Mouse (Mus musculus) hindbrain, postnatal 0 days (tissue): ENCODE measurements at regions not wholly inside any gene's neighbourhood (a gene's known extent, or its start where the extent isn't known, plus 50 kb on each side); places are given as distances from the start of the nearest gene placed in this dataset.

ENCODE experiments used
- ATAC-seq: fragments of 200-750 bp; cut with Nextera tagmentation; 2 replicates; pipeline ENCODE4 v1.8.0; 2017; ENCODE audit warnings: mild to moderate bottlenecking, moderate TSS enrichment, moderate library complexity
- DNase-seq: peaks from one replicate; pipeline ENCODE4 v3.0.0-alpha.2; 2015; ENCODE audit warnings: low spot score
- H3K27ac ChIP-seq: fragments of 300-500 bp; sonication (generic); 2 replicates; pipeline ENCODE4 v1.5.1; 2014; ENCODE audit warnings: mild to moderate bottlenecking
- H3K27me3 ChIP-seq: fragments of 300-500 bp; sonication (generic); 2 replicates; pipeline ENCODE4 v1.6.1; 2014; ENCODE audit warnings: low read length, mixed read lengths; ENCODE audit not compliant: insufficient read depth
- H3K36me3 ChIP-seq: fragments of 300-500 bp; sonication (generic); 2 replicates; pipeline ENCODE4 v1.6.1; 2014; ENCODE audit warnings: low read length, mixed read lengths; ENCODE audit not compliant: insufficient read depth
- H3K4me1 ChIP-seq: fragments of 300-500 bp; sonication (generic); 2 replicates; pipeline ENCODE4 v1.6.1; 2014; ENCODE audit warnings: antibody characterized with exemption, low read length, mixed read lengths; ENCODE audit not compliant: insufficient read depth
- H3K4me2 ChIP-seq: fragments of 300-500 bp; sonication (generic); 2 replicates; pipeline ENCODE4 v1.6.1; 2014; ENCODE audit warnings: low read depth, mild to moderate bottlenecking, low read length, moderate library complexity, mixed read lengths
- H3K4me3 ChIP-seq: fragments of 300-500 bp; sonication (generic); 2 replicates; pipeline ENCODE4 v1.5.1; 2014; ENCODE audit warnings: low read length
- H3K9ac ChIP-seq: fragments of 300-500 bp; sonication (generic); replicated peaks from 2 replicates; pipeline ENCODE4 v1.6.1; 2014; ENCODE audit warnings: mild to moderate bottlenecking, low read length, moderate library complexity, mixed read lengths
- H3K9me3 ChIP-seq: fragments of 300-500 bp; sonication (generic); 2 replicates; pipeline ENCODE4 v1.6.1; 2016; ENCODE audit warnings: low read length, mixed read lengths
- CTCF ChIP-seq: IDR thresholded peaks from 2 replicates; pipeline ENCODE4 v1.5.1; 2016; ENCODE audit warnings: antibody characterized with exemption, control low read depth, low read depth
- WGBS: fragments of 180-500 bp; shearing (Covaris S2); extraction: QIAGEN DNeasy Blood & Tissue Kit; methylation state at CpG from one replicate; pipeline ENCODE4 v1.1.7; 2014; 5-methylcytosine and 5-hydroxymethylcytosine counted together

DNA sequence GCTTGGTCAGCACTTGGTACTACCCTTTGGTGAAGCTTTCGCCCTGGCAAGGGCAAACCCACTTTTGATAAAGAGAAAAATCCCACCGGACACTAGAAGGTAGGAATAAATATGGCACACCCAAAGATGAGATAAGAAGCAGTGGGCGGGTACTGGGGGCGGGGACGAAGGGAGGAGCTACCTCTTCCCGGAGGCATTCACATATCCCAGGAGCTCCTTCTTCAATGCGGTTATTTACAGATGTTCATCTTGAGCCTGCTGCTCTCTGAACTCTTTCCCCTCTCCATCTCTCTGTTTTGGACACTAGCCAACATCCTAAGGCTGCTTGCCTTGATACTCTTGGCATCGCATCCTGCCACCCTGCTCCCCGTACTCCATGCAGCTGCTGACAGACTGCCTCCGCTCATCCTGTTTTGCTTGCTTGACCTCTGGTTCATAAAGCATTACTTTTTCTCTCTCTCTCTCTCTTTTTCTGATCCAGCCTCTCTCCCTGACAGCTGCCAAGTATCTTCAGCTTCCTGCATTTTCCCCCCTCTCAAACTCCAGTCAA is 104.2 kb upstream of the Mon1b start:
- Histone ChIP-seq H3K4me1 (no peaks in the 10 kb centered on the region), H3K4me3 (no peak overlapping the region), H3K9me3 (no peaks in the 10 kb centered on the region), H3K27ac (no peak overlapping the region), H3K27me3 (no peaks in the 10 kb centered on the region), H3K36me3 (no peaks in the 10 kb centered on the region), H3K9ac (no peak overlapping the region), H3K4me2 (peak overlapping the region; percentile 24; the same call in 1 of the 2 replicates)
- WGBS, result 56% methylated on average over 10 of the region's 10 CpGs
- DNase-seq, result peak; percentile 53
- ATAC-seq, result no peak
- no peak for TF ChIP-seq CTCF

DNA sequence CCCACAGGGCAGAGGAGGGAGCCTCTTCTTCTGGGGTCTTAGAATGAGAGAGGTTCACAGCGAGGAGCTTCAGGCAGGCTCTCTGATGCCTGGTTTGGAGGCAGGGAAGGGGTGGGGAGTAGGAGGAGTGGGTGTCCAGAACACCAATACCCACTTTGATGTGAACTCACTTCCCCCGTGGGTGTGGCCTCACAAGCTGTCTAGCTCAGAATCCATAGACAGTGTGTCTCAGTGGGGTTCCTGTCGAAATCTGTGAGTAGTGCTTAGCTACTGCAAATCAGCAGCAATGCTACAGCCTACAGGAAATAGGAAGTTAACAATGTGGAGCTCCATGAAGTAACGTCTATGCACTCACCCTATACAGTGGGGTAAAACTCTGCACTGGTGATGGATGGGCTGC is 102.5 kb upstream of the Mon1b start:
- no peak overlapping the region for H3K4me3 ChIP-seq
- no peaks in the 10 kb centered on the region for H3K36me3 ChIP-seq
- no peak overlapping the region for H3K9ac ChIP-seq
- H3K27ac ChIP-seq, result no peak overlapping the region
- TF ChIP-seq CTCF, result no peak
- no peaks in the 10 kb centered on the region for H3K27me3 ChIP-seq
- 39% methylated on average over 4 of the region's 4 CpGs for WGBS
- no peaks in the 10 kb centered on the region for H3K9me3 ChIP-seq
- H3K4me2 ChIP-seq, result no peak overlapping the region
- no peaks in the 10 kb centered on the region for H3K4me1 ChIP-seq
- no peak for DNase-seq
- no peak for ATAC-seq

DNA sequence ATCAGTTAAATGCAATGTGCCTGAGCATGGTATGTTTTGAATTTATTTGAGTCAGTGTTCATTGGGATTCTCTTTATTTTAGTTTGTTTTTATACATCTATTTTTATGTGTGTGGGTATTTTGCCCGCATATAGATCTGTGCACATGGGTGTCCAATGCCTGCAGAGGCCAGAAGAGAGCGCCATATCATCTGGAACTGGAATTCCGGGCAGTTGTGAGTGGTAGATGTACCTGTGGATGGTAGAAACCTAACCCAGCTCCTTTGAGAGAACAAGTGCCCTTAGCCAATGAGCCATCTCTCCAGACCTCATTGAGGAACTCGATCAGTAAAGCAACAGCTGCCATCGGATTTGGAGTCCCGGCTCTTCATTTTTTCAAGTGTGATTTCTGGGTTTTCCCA is 94.0 kb upstream of the Mon1b start:
- DNase-seq, result no peak
- Histone ChIP-seq H3K27me3 (no peaks in the 10 kb centered on the region), H3K4me2 (no peak overlapping the region), H3K27ac (no peak overlapping the region), H3K9me3 (no peaks in the 10 kb centered on the region), H3K4me3 (no peak overlapping the region), H3K36me3 (no peaks in the 10 kb centered on the region), H3K4me1 (no peaks in the 10 kb centered on the region), H3K9ac (no peak overlapping the region)
- no peak for TF ChIP-seq CTCF
- 88% methylated on average over 6 of the region's 6 CpGs for WGBS
- ATAC-seq, result no peak

DNA sequence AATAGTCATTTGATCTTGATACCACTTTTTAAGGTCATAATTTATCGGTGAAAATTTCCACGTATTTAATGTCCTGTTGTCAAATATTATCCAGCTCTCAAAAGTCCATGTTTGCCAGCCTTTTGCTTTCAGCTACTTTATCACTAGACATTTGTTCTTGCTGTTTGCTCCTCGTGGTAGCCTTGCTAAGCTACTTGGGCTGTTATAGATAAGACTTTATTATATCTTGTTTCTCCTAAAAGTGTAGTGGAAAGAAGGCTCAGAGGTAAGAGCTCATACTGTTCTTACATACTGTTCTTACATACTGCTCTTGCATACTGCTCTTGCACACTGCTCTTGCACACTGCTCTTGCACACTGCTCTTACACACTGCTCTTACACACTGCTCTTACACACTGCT is 93.3 kb upstream of the Mon1b start:
- Histone ChIP-seq H3K4me1 (no peaks in the 10 kb centered on the region), H3K36me3 (no peaks in the 10 kb centered on the region), H3K27ac (no peak overlapping the region), H3K4me2 (no peak overlapping the region), H3K9ac (no peak overlapping the region), H3K4me3 (no peak overlapping the region), H3K27me3 (no peaks in the 10 kb centered on the region), H3K9me3 (no peaks in the 10 kb centered on the region)
- DNase-seq, result no peak
- 82% methylated on average over 3 of the region's 3 CpGs for WGBS
- no peak for ATAC-seq
- TF ChIP-seq CTCF, result no peak

DNA sequence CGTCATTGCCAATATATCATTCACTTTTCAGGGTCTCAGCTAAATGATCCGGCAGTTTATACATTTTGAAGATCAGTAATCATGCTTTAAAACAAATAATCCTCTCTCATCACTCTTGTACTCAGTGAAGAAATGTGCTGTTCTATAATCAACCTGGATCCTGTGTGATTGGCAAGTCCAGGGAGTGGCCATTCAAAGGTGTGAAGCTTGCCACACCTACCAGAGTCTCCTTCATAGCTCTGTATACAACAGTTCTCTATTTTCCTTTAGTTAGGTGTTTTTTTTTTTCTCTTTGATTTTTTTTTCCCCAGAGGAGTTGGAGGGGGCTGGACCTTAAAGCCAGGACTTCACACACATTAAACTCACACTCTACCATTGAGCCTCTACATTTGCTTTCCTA is 92.7 kb upstream of the Mon1b start:
- Histone ChIP-seq H3K4me2 (no peak overlapping the region), H3K27ac (no peak overlapping the region), H3K36me3 (no peaks in the 10 kb centered on the region), H3K9ac (no peak overlapping the region), H3K4me3 (no peak overlapping the region), H3K4me1 (no peaks in the 10 kb centered on the region), H3K9me3 (no peaks in the 10 kb centered on the region), H3K27me3 (no peaks in the 10 kb centered on the region)
- ATAC-seq (no peak), DNase-seq (no peak)
- WGBS, result 86% methylated on average over 2 of the region's 2 CpGs
- TF ChIP-seq CTCF, result no peak

DNA sequence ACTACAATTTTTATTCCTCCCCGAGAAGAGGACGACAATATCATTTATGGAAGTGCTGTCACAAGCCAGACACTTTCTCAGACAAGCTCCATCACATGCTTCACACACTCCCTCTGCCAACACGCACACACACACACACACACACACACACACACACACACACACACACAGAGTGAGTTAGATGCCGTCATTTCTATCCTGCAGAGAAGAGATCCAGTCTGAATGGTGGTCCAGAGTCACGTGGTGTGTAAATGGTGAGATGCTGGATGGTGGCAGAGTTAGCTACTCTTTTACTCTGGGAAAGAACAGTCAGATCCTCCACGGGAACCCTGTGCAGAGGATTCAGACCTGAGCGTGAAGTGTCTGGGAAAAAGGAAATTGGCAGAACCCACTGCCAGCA is 86.2 kb upstream of the Mon1b start:
- no peak for TF ChIP-seq CTCF
- no peak overlapping the region for H3K4me2 ChIP-seq
- H3K9me3 ChIP-seq, result no peaks in the 10 kb centered on the region
- DNase-seq, result no peak
- no peaks in the 10 kb centered on the region for H3K36me3 ChIP-seq
- no peaks in the 10 kb centered on the region for H3K4me1 ChIP-seq
- no peaks in the 10 kb centered on the region for H3K27me3 ChIP-seq
- no peak overlapping the region for H3K4me3 ChIP-seq
- H3K9ac ChIP-seq, result no peak overlapping the region
- H3K27ac ChIP-seq, result no peak overlapping the region
- ATAC-seq, result peak; percentile 56; the same call in 1 of the 2 replicates
- WGBS, result 65% methylated on average over 7 of the region's 7 CpGs

DNA sequence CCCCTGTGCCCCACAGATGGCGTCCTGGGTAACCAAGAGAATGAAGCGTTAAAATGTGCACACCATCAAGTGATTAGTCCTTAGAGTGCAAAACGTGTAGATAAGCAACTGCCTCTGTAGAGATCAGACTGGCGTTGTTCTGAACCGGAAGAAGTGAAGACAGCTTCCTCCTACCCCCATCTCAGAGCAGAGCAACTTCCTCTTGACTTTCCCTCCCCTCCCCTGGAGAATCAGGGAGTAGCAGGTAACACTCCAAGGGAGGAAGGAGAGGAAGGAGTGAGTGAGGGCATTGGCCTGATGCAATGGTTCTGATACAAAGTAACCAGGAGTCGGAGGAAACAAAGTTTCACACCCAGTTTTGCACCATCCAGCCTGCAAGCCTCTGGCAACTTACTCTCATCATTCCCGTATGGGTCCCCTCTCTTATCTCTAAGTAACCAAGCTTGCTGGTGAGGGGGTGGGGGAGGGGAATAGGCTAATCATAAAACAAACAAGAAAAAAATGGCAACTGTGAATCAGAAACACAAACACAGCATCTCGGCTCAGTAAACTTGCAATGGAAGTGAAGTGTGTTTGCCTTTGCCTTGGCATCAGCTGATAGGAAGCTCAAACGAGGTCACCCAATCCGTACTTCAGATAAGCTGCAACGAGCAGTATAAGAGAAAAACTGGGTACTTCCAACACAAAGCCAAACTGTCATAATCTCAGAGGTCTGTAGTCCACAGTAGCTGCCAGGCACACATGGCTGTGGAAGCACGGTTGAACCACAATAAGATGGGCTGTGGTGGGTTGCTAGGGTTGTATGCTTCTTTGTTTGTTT is 83.7 kb upstream of the Mon1b start:
- H3K27me3 ChIP-seq, result no peaks in the 10 kb centered on the region
- H3K4me3 ChIP-seq, result no peak overlapping the region
- no peak for ATAC-seq
- no peak for DNase-seq
- no peaks in the 10 kb centered on the region for H3K36me3 ChIP-seq
- no peak overlapping the region for H3K9ac ChIP-seq
- H3K9me3 ChIP-seq, result no peaks in the 10 kb centered on the region
- no peak overlapping the region for H3K4me2 ChIP-seq
- H3K27ac ChIP-seq, result no peak overlapping the region
- H3K4me1 ChIP-seq, result no peaks in the 10 kb centered on the region
- WGBS, result 76% methylated on average over 12 of the region's 12 CpGs
- no peak for TF ChIP-seq CTCF
